Mouse (Mus musculus): ENCODE results near the gene Tbx6.

DNA sequence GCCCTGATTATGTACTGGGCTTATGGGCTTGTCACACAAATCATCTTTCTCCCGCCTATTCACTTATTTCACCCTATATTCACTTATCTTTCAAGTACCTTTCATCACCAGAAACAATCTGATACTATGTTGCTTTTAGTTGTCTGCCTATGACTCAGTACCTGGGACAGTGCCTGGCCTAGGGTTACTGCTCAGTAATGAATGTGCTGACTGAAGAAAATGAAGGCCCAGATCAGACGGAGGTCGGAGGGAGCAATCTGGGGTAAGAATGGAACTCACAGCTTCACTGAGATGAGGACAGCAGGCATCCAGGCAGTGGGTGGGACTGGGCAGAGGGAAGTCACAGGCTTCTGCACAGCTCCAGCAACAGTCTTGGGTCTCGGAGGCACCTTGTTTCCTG, 26.1 kb downstream of the Tbx6 start:
- TF ChIP-seq CTCF (IDR thresholded peaks at IDR 0.05), result no peak
- no peak for TF ChIP-seq EP300 (IDR thresholded peaks at IDR 0.05)
